Mouse (Mus musculus) G1E (cell line): ENCODE results near the gene Gm3248.
"Not testable (repeated sequence)": the region's sequence is repeated elsewhere in the genome, so short reads cannot be mapped to it uniquely, and the experiment has no call there.

ENCODE experiments used
- CTCF ChIP-seq: IDR thresholded peaks from 2 replicates; pipeline ENCODE4 v1.5.1; 2012; ENCODE audit warnings: low read depth, low read length, inconsistent platforms, mixed read lengths
- GATA1 ChIP-seq: IDR thresholded peaks from 2 replicates; pipeline ENCODE4 v1.6.1; 2012; ENCODE audit warnings: borderline replicate concordance, low read length, inconsistent platforms, mixed read lengths
- GATA2 ChIP-seq: IDR thresholded peaks from 2 replicates; pipeline ENCODE4 v1.6.1; 2012; ENCODE audit warnings: low read depth, low read length, inconsistent platforms, borderline replicate concordance
- TAL1 ChIP-seq: conservative IDR thresholded peaks from 2 replicates; pipeline ENCODE4 v1.6.1; 2012; ENCODE audit warnings: low read depth, low read length, inconsistent platforms, mixed read lengths

GRCm38 (mm10) chr14:5913701-5914100 is 47.8 kb downstream of the Gm3248 start:
- TF ChIP-seq CTCF, GATA1, TAL1, GATA2: not testable (repeated sequence)
